ENCODE assay signal across 8 mouse cellular contexts in genomic region chr11:78300917-78301316, GRCm38 (mm10). TPM values are rescaled to one million over a fixed set of nuclear protein-coding genes. Genes with fewer than 3 reads are reported as not detected.
DNase-seq lines count a peak whose midpoint lies in the region; ATAC-seq and TF ChIP-seq lines count a peak whose summit lies in the region.

No protein-coding gene starts in this region.

- H3K4me3 ChIP-seq in heart, embryonic 13.5 days = peak overlapping the region; percentile 86
- H3K4me3 ChIP-seq in ES-E14 (ENCODE audit: insufficient read depth in 1 of 2, low read depth in 1 of 2, low read length in 2 of 2, poor library complexity in 1 of 2, severe bottlenecking in 1 of 2) = peak overlapping the region; percentile 76 to 99
- peak overlapping the region; percentile 82 for H3K4me3 ChIP-seq in macrophage (ENCODE audit: inconsistent target)

- no peaks in the 10 kb centered on the region for H3K9me3 ChIP-seq in heart, embryonic 13.5 days
- no peaks in the 10 kb centered on the region for H3K9me3 ChIP-seq in ES-E14 (ENCODE audit: control insufficient read depth, insufficient read depth, low read depth, low read length)

- in situ Hi-C loops in ES-E14 (cut with MboI; ENCODE audit: low sequenced_read_pairs in 2 of 2, unreplicated experiment in 2 of 2) = no loop called here

- H3K79me2 ChIP-seq in macrophage (ENCODE audit: inconsistent target) = peaks cover 40% of the 10 kb centered on the region

- H3K36me3 ChIP-seq in heart, embryonic 13.5 days = peaks cover 28% of the 10 kb centered on the region
- H3K36me3 ChIP-seq in ES-E14 (ENCODE audit: control insufficient read depth, insufficient read depth, low read length, poor library complexity, severe bottlenecking) (peaks cover 14% of the 10 kb centered on the region), macrophage (ENCODE audit: inconsistent target) (no peaks in the 10 kb centered on the region)

- peak overlapping the region; percentile 80 for H3K27ac ChIP-seq in heart, embryonic 13.5 days (replicated peaks)
- no peak overlapping the region for H3K27ac ChIP-seq in ES-E14 (ENCODE audit: insufficient read depth, low read depth, low read length, poor library complexity, severe bottlenecking)
- no peak overlapping the region for H3K27ac ChIP-seq in macrophage

- no peaks in the 10 kb centered on the region for H3K27me3 ChIP-seq in heart, embryonic 13.5 days (replicated peaks)

- no peak for DNase-seq in heart, adult 8-10 months (ENCODE audit: low spot score)
- no peak for DNase-seq in ES-E14 (ENCODE audit: low read depth, low spot score)
- DNase-seq in urinary bladder, postnatal 14 days (ENCODE audit: low spot score) = no peak
- no peak for DNase-seq in layer of hippocampus, postnatal 36 days
- no peak for DNase-seq in layer of hippocampus, adult 18-20 months (ENCODE audit: low spot score in 2 of 2)

- 60% methylated on average over 7 of the region's 7 CpGs for WGBS in heart, embryonic 13.5 days
- 67% methylated on average over 7 of the region's 7 CpGs for WGBS in macrophage (ENCODE audit: missing documents)

- peak overlapping the region; percentile 92 for H3K4me2 ChIP-seq in heart, embryonic 13.5 days

- peak overlapping the region; percentile 92 for H3K9ac ChIP-seq in heart, embryonic 13.5 days
- H3K9ac ChIP-seq in ES-E14 (ENCODE audit: insufficient read depth, low read depth, low read length, poor library complexity, severe bottlenecking) = peak overlapping the region; percentile 60; the same call in 1 of the 2 replicates

- ATAC-seq in heart, embryonic 13.5 days (ENCODE audit: extremely low read depth, insufficient number of reproducible peaks, low FRiP score, low TSS enrichment) = no peak
- ATAC-seq in granulocyte monocyte progenitor cell, adult 5-6 weeks (replicated peaks; ENCODE audit: poor library complexity, severe bottlenecking) = peak; percentile 22; the same call in 1 of the 2 replicates

- peaks cover 28% of the 10 kb centered on the region for H3K4me1 ChIP-seq in heart, embryonic 13.5 days
- no peaks in the 10 kb centered on the region for H3K4me1 ChIP-seq in ES-E14 (ENCODE audit: control insufficient read depth in 2 of 2, insufficient read depth in 2 of 2, low read length in 2 of 2, poor library complexity in 1 of 2)

TF ChIP-seq in ES-E14, 5 proteins besides CTCF, POLR2A, EP300 and RAD21:
- TF ChIP-seq ZC3H11A (IDR thresholded peaks at IDR 0.05; ENCODE audit: borderline replicate concordance, low read depth, low read length) (no peak), CHD2 (IDR thresholded peaks at IDR 0.05; ENCODE audit: low read depth, low read length) (no peak), MAFK (IDR thresholded peaks at IDR 0.05; ENCODE audit: insufficient read depth, low read depth, low read length) (no peak), ZNF384 (IDR thresholded peaks at IDR 0.05; ENCODE audit: low read depth, low read length) (no peak), HCFC1 (IDR thresholded peaks at IDR 0.05; ENCODE audit: borderline replicate concordance, insufficient read depth, low read length) (no peak)

RNA-seq across cellular contexts. Expression of gene Spag5, which starts 0.4 kb away (rescaled TPM):
- 24.5 and 25.5 TPM in 2 replicates for polyA plus RNA-seq in heart, embryonic 13.5 days (2015; fragmentation: Nextera tagmentation; extraction: Ambion mirVana)
- total RNA-seq in heart, adult 8-10 months (2022) = under 1 TPM; 0.31 to 0.57 (median 0.46) TPM
- 58.2 and 96.2 TPM in 2 replicates for total RNA-seq in ES-E14 (2012; rRNA removed)
- total RNA-seq in granulocyte monocyte progenitor cell, adult 5-6 weeks (2014; fragmentation: Nextera tagmentation) = 11.9 and 25.4 TPM in 2 replicates
- total RNA-seq in granulocyte monocyte progenitor cell, adult 5-6 weeks (2017) = 50.8 and 57.7 TPM in 2 replicates
- 10 to 100 TPM in 9 of 26 experiments, 1 to 10 TPM in 17; 1.9 to 34.0 (median 6.1) TPM for total RNA-seq in macrophage (2018; cell fraction: chromatin; rRNA removed)
- total RNA-seq in macrophage (2018; cell fraction: cytosol; rRNA removed) = 1 to 10 TPM in 11 of 26 experiments, under 1 TPM in 15; 0.31 to 3.4 (median 0.80) TPM
- total RNA-seq in macrophage (2018; cell fraction: nucleus; rRNA removed) = 10 to 100 TPM in 1 of 26 experiments, 1 to 10 TPM in 23, under 1 TPM in 2; 0.58 to 24.7 (median 2.7) TPM
- polyA plus RNA-seq in macrophage (2018) = 0.66 to 3.3 TPM (median 2.6 TPM) in 3 replicates
- 10 to 100 TPM in 1 of 2 experiments, 1 to 10 TPM in 1; 6.9 to 10.1 TPM for total RNA-seq in layer of hippocampus, postnatal 36 days (2021)
- total RNA-seq in layer of hippocampus, adult 18-20 months (2021) = 1 to 10 TPM; 5.7 to 7.1 TPM

RNA-seq across cellular contexts. Expression of gene BC030499, which starts 10.3 kb away (rescaled TPM):
- 0.20 and 0.29 TPM in 2 replicates for polyA plus RNA-seq in heart, embryonic 13.5 days (2015; fragmentation: Nextera tagmentation; extraction: Ambion mirVana)
- total RNA-seq in heart, adult 8-10 months (2022) = 1 to 10 TPM in 1 of 4 experiments, under 1 TPM in 3; 0.38 to 1.3 (median 0.61) TPM
- 2.0 TPM in 2 replicates for total RNA-seq in ES-E14 (2012; rRNA removed)
- 2.3 TPM in 1 of 2 replicates, not detected in the other for total RNA-seq in granulocyte monocyte progenitor cell, adult 5-6 weeks (2014; fragmentation: Nextera tagmentation)
- not detected in 2 replicates for total RNA-seq in granulocyte monocyte progenitor cell, adult 5-6 weeks (2017)
- total RNA-seq in macrophage (2018; cell fraction: chromatin; rRNA removed) = 10 to 100 TPM in 14 of 26 experiments, 1 to 10 TPM in 12; 1.8 to 36.5 (median 10.8) TPM
- total RNA-seq in macrophage (2018; cell fraction: cytosol; rRNA removed) = under 1 TPM in 20 of 26 experiments, not detected in 6; 0.05 to 0.91 (median 0.27) TPM
- total RNA-seq in macrophage (2018; cell fraction: nucleus; rRNA removed) = 10 to 100 TPM in 7 of 26 experiments, 1 to 10 TPM in 18, under 1 TPM in 1; 0.97 to 40.9 (median 4.0) TPM
- polyA plus RNA-seq in macrophage (2018) = 0.32 to 1.4 TPM (median 0.54 TPM) in 3 replicates
- 1 to 10 TPM; 7.2 to 7.8 TPM for total RNA-seq in layer of hippocampus, postnatal 36 days (2021)
- 1 to 10 TPM; 7.4 TPM for total RNA-seq in layer of hippocampus, adult 18-20 months (2021)

RNA-seq across cellular contexts. Expression of gene Aldoc, which starts 21.9 kb away (rescaled TPM):
- 22.1 and 22.5 TPM in 2 replicates for polyA plus RNA-seq in heart, embryonic 13.5 days (2015; fragmentation: Nextera tagmentation; extraction: Ambion mirVana)
- 1 to 10 TPM in 3 of 4 experiments, under 1 TPM in 1; 0.75 to 1.8 (median 1.3) TPM for total RNA-seq in heart, adult 8-10 months (2022)
- total RNA-seq in ES-E14 (2012; rRNA removed) = 5.0 and 9.8 TPM in 2 replicates
- total RNA-seq in granulocyte monocyte progenitor cell, adult 5-6 weeks (2014; fragmentation: Nextera tagmentation) = 0.69 and 2.8 TPM in 2 replicates
- 0.15 TPM in 1 of 2 replicates, not detected in the other for total RNA-seq in granulocyte monocyte progenitor cell, adult 5-6 weeks (2017)
- 1 to 10 TPM in 12 of 26 experiments, under 1 TPM in 6, not detected in 8; 0.25 to 5.1 (median 1.7) TPM for total RNA-seq in macrophage (2018; cell fraction: chromatin; rRNA removed)
- total RNA-seq in macrophage (2018; cell fraction: cytosol; rRNA removed) = 10 to 100 TPM in 11 of 26 experiments, 1 to 10 TPM in 15; 1.7 to 29.1 (median 6.8) TPM
- 1 to 10 TPM in 20 of 26 experiments, under 1 TPM in 6; 0.29 to 8.5 (median 2.2) TPM for total RNA-seq in macrophage (2018; cell fraction: nucleus; rRNA removed)
- polyA plus RNA-seq in macrophage (2018) = 6.8 to 30.2 TPM (median 7.3 TPM) in 3 replicates
- total RNA-seq in layer of hippocampus, postnatal 36 days (2021) = 100 to 1,000 TPM; 781 to 864 TPM
- total RNA-seq in layer of hippocampus, adult 18-20 months (2021) = 100 to 1,000 TPM; 856 to 892 TPM

RNA-seq across cellular contexts. Expression of gene Pigs, which starts 27.3 kb away (rescaled TPM):
- 65.9 and 66.6 TPM in 2 replicates for polyA plus RNA-seq in heart, embryonic 13.5 days (2015; fragmentation: Nextera tagmentation; extraction: Ambion mirVana)
- 10 to 100 TPM; 24.6 to 27.1 (median 25.1) TPM for total RNA-seq in heart, adult 8-10 months (2022)
- 45.7 and 78.9 TPM in 2 replicates for total RNA-seq in ES-E14 (2012; rRNA removed)
- 47.6 and 51.6 TPM in 2 replicates for total RNA-seq in granulocyte monocyte progenitor cell, adult 5-6 weeks (2014; fragmentation: Nextera tagmentation)
- total RNA-seq in granulocyte monocyte progenitor cell, adult 5-6 weeks (2017) = 13.7 and 14.9 TPM in 2 replicates
- total RNA-seq in macrophage (2018; cell fraction: chromatin; rRNA removed) = 10 to 100 TPM in 8 of 26 experiments, 1 to 10 TPM in 18; 2.2 to 25.9 (median 8.0) TPM
- 10 to 100 TPM; 47.8 to 88.9 (median 66.9) TPM for total RNA-seq in macrophage (2018; cell fraction: cytosol; rRNA removed)
- 100 to 1,000 TPM in 1 of 26 experiments, 10 to 100 TPM in 25; 14.4 to 101 (median 62.9) TPM for total RNA-seq in macrophage (2018; cell fraction: nucleus; rRNA removed)
- 66.8 to 71.6 TPM (median 67.7 TPM) in 3 replicates for polyA plus RNA-seq in macrophage (2018)
- total RNA-seq in layer of hippocampus, postnatal 36 days (2021) = 10 to 100 TPM; 57.9 to 59.0 TPM
- 10 to 100 TPM; 59.0 to 62.0 TPM for total RNA-seq in layer of hippocampus, adult 18-20 months (2021)

RNA-seq across cellular contexts. Expression of gene 2610507B11Rik, which starts 39.4 kb away (rescaled TPM):
- polyA plus RNA-seq in heart, embryonic 13.5 days (2015; fragmentation: Nextera tagmentation; extraction: Ambion mirVana) = 56.4 and 59.8 TPM in 2 replicates
- total RNA-seq in heart, adult 8-10 months (2022) = 100 to 1,000 TPM; 201 to 242 (median 210) TPM
- total RNA-seq in ES-E14 (2012; rRNA removed) = 210 and 285 TPM in 2 replicates
- total RNA-seq in granulocyte monocyte progenitor cell, adult 5-6 weeks (2014; fragmentation: Nextera tagmentation) = 67.9 and 73.6 TPM in 2 replicates
- total RNA-seq in granulocyte monocyte progenitor cell, adult 5-6 weeks (2017) = 70.6 and 76.0 TPM in 2 replicates
- 100 to 1,000 TPM in 22 of 26 experiments, 10 to 100 TPM in 4; 77.2 to 649 (median 274) TPM for total RNA-seq in macrophage (2018; cell fraction: chromatin; rRNA removed)
- 100 to 1,000 TPM in 21 of 26 experiments, 10 to 100 TPM in 5; 71.0 to 193 (median 125) TPM for total RNA-seq in macrophage (2018; cell fraction: cytosol; rRNA removed)
- total RNA-seq in macrophage (2018; cell fraction: nucleus; rRNA removed) = 100 to 1,000 TPM in 24 of 26 experiments, 10 to 100 TPM in 2; 96.0 to 437 (median 178) TPM
- polyA plus RNA-seq in macrophage (2018) = 144 to 210 TPM (median 148 TPM) in 3 replicates
- 100 to 1,000 TPM; 194 to 217 TPM for total RNA-seq in layer of hippocampus, postnatal 36 days (2021)
- total RNA-seq in layer of hippocampus, adult 18-20 months (2021) = 100 to 1,000 TPM; 183 to 188 TPM

Comparison
In these comparisons a context has a peak if more than half of its experiments do, and no peak if none do; other contexts are left out.
1. RNA of gene Spag5, which starts 0.4 kb away (total RNA-seq): 58.2 to 96.2 TPM in ES-E14, 11.9 to 57.7 TPM in granulocyte monocyte progenitor cell, adult 5-6 weeks, 6.9 to 10.1 TPM in layer of hippocampus, postnatal 36 days and 5.7 to 7.1 TPM in layer of hippocampus, adult 18-20 months; 0.31 to 0.57 TPM in heart, adult 8-10 months; every median in the first group is over 4 times any median in the second.
2. RNA of gene Aldoc, which starts 21.9 kb away (total RNA-seq): 856 to 892 TPM in layer of hippocampus, adult 18-20 months and 781 to 864 TPM in layer of hippocampus, postnatal 36 days; 5.0 to 9.8 TPM in ES-E14, 0.75 to 1.8 TPM in heart, adult 8-10 months and 0.15 to 2.8 TPM in granulocyte monocyte progenitor cell, adult 5-6 weeks; every median in the first group is over 10 times any median in the second.
3. Peak in every context shown above with its lines, with median percentiles within 50 percentile points of each other: H3K4me3 ChIP-seq.